Mouse (Mus musculus) lung, embryonic 14.5 days (tissue): ENCODE measurements around the gene Glycam1. TPM values are rescaled to one million over a fixed set of nuclear protein-coding genes. Genes with fewer than 3 reads are reported as not detected.

Source experiments
- ATAC-seq: fragments of 200-750 bp; cut with Nextera tagmentation; 2 replicates; pipeline ENCODE4 v1.8.0; 2017; ENCODE audit warnings: mild to moderate bottlenecking, moderate TSS enrichment, moderate library complexity; ENCODE audit not compliant: insufficient read depth
- DNase-seq: peaks from one replicate; pipeline ENCODE4 v3.0.0-alpha.2; 2015
- H3K27ac ChIP-seq: fragments of 300-500 bp; sonication (generic); 2 replicates; pipeline ENCODE4 v1.5.1; 2014; ENCODE audit warnings: low read depth, mild to moderate bottlenecking, moderate library complexity
- H3K27me3 ChIP-seq: fragments of 300-500 bp; sonication (generic); 2 replicates; pipeline ENCODE4 v1.6.1; 2014; ENCODE audit warnings: low read length, control low read depth; ENCODE audit not compliant: insufficient read depth
- H3K36me3 ChIP-seq: fragments of 300-500 bp; sonication (generic); 2 replicates; pipeline ENCODE4 v1.6.1; 2014; ENCODE audit warnings: control low read depth; ENCODE audit not compliant: insufficient read depth
- H3K4me1 ChIP-seq: fragments of 300-500 bp; sonication (generic); 2 replicates; pipeline ENCODE4 v1.6.1; 2014; ENCODE audit warnings: antibody characterized with exemption, control low read depth; ENCODE audit not compliant: insufficient read depth
- H3K4me2 ChIP-seq: fragments of 300-500 bp; sonication (generic); 2 replicates; pipeline ENCODE4 v1.6.1; 2014; ENCODE audit warnings: mild to moderate bottlenecking
- H3K4me3 ChIP-seq: fragments of 300-500 bp; sonication (generic); 2 replicates; pipeline ENCODE4 v1.5.1; 2014; ENCODE audit warnings: low read depth, low read length
- H3K9ac ChIP-seq: fragments of 300-500 bp; sonication (generic); 2 replicates; pipeline ENCODE4 v1.6.1; 2014
- H3K9me3 ChIP-seq: fragments of 300-500 bp; sonication (generic); 2 replicates; pipeline ENCODE4 v1.6.1; 2016; ENCODE audit warnings: low read depth, low read length, control low read depth
- CTCF ChIP-seq: IDR thresholded peaks from 2 replicates; pipeline ENCODE4 v1.5.1; 2016; ENCODE audit warnings: antibody characterized with exemption, low read depth
- WGBS: fragments of 180-500 bp; shearing (Covaris S2); extraction: QIAGEN DNeasy Blood & Tissue Kit; methylation state at CpG from one replicate; pipeline ENCODE4 v1.1.7; 2014; 5-methylcytosine and 5-hydroxymethylcytosine counted together
- polyA plus RNA-seq: library from polyadenylated mRNA; unstranded; fragments of >200 nt; fragmentation: Nextera tagmentation; extraction: Ambion mirVana; gene quantifications from 2 replicates; pipeline ENCODE4 v1.2.1, GENCODE M21; 2014

Gene Glycam1
- polyA plus RNA-seq, 1 experiment from 2014 or later = not detected

GRCm38 (mm10) chr15:103519386-103520378, 45.2 kb downstream of the Glycam1 start:
- H3K4me2 ChIP-seq = no peak overlapping the region
- no peak overlapping the region for H3K4me3 ChIP-seq
- no peak overlapping the region for H3K27ac ChIP-seq
- no peaks in the 10 kb centered on the region for H3K27me3 ChIP-seq
- 32% methylated on average over 4 of the region's 4 CpGs for WGBS
- H3K9me3 ChIP-seq = no peaks in the 10 kb centered on the region
- H3K4me1 ChIP-seq = no peaks in the 10 kb centered on the region
- ATAC-seq (no peak), DNase-seq (no peak)
- no peak for TF ChIP-seq CTCF
- no peaks in the 10 kb centered on the region for H3K36me3 ChIP-seq
- no peak overlapping the region for H3K9ac ChIP-seq

GRCm38 (mm10) chr15:103518600-103519385, 46.1 kb downstream of the Glycam1 start:
- H3K27me3 ChIP-seq = no peaks in the 10 kb centered on the region
- H3K4me3 ChIP-seq = no peak overlapping the region
- no peaks in the 10 kb centered on the region for H3K36me3 ChIP-seq
- WGBS = 19% methylated on average over 3 of the region's 5 CpGs
- TF ChIP-seq CTCF = no peak
- no peaks in the 10 kb centered on the region for H3K9me3 ChIP-seq
- H3K9ac ChIP-seq = no peak overlapping the region
- ATAC-seq (no peak), DNase-seq (no peak)
- no peak overlapping the region for H3K4me2 ChIP-seq
- H3K27ac ChIP-seq = no peak overlapping the region
- H3K4me1 ChIP-seq = no peaks in the 10 kb centered on the region

GRCm38 (mm10) chr15:103514914-103515313, 50.0 kb downstream of the Glycam1 start:
- Histone ChIP-seq H3K4me2 (peak overlapping the region; percentile 60; the same call in 1 of the 2 replicates), H3K4me3 (no peak overlapping the region), H3K27me3 (no peaks in the 10 kb centered on the region; the same call in 1 of the 2 replicates), H3K9ac (no peak overlapping the region), H3K9me3 (no peaks in the 10 kb centered on the region), H3K36me3 (no peaks in the 10 kb centered on the region), H3K27ac (no peak overlapping the region), H3K4me1 (peaks cover 5% of the 10 kb centered on the region; the same call in 1 of the 2 replicates)
- ATAC-seq (no peak), DNase-seq (no peak)
- TF ChIP-seq CTCF = no peak
- 44% methylated on average over 3 of the region's 3 CpGs for WGBS

GRCm38 (mm10) chr15:103514119-103514518, 50.8 kb downstream of the Glycam1 start:
- H3K27me3 ChIP-seq = no peaks in the 10 kb centered on the region; the same call in 1 of the 2 replicates
- no peaks in the 10 kb centered on the region for H3K9me3 ChIP-seq
- H3K27ac ChIP-seq = no peak overlapping the region
- peak overlapping the region; percentile 19 for H3K4me3 ChIP-seq
- peaks cover 5% of the 10 kb centered on the region; the same call in 1 of the 2 replicates for H3K4me1 ChIP-seq
- 3% methylated on average over 10 of the region's 10 CpGs for WGBS
- TF ChIP-seq CTCF = no peak
- no peak overlapping the region for H3K9ac ChIP-seq
- peak; percentile 99 for ATAC-seq
- H3K36me3 ChIP-seq = no peaks in the 10 kb centered on the region
- DNase-seq = peak; percentile 88
- H3K4me2 ChIP-seq = peak overlapping the region; percentile 60

GRCm38 (mm10) chr15:103513621-103514031, 51.3 kb downstream of the Glycam1 start:
- WGBS = 7% methylated on average over 7 of the region's 7 CpGs
- Histone ChIP-seq H3K9ac (no peak overlapping the region), H3K4me3 (no peak overlapping the region), H3K27ac (no peak overlapping the region), H3K4me1 (peaks cover 5% of the 10 kb centered on the region; the same call in 1 of the 2 replicates), H3K9me3 (no peaks in the 10 kb centered on the region), H3K27me3 (no peaks in the 10 kb centered on the region; the same call in 1 of the 2 replicates), H3K36me3 (no peaks in the 10 kb centered on the region), H3K4me2 (peak overlapping the region; percentile 60)
- peak; percentile 88 for ATAC-seq
- no peak for DNase-seq
- no peak for TF ChIP-seq CTCF

Other genes starting within 250 kb of the Glycam1 start
- gene Zfp385a, start 225.0 kb downstream of the Glycam1 start, polyA plus RNA-seq = 11.8 and 12.0 TPM in 2 replicates
- 46.7 and 47.7 TPM in 2 replicates for gene Itga5, start 198.3 kb downstream of the Glycam1 start, polyA plus RNA-seq
- gene Gtsf1, start 134.6 kb downstream of the Glycam1 start, polyA plus RNA-seq = not detected in 2 replicates
- gene Gtsf2, start 116.6 kb downstream of the Glycam1 start, polyA plus RNA-seq = not detected in 2 replicates
- 2.6 and 2.8 TPM in 2 replicates for gene Nckap1l, start 111.3 kb downstream of the Glycam1 start, polyA plus RNA-seq
- gene Pde1b, start 62.0 kb downstream of the Glycam1 start, polyA plus RNA-seq = 1.8 and 2.5 TPM in 2 replicates
- 6.3 and 6.9 TPM in 2 replicates for gene Ppp1r1a, start 27.1 kb downstream of the Glycam1 start, polyA plus RNA-seq
- not detected in 2 replicates for gene Mucl1, start 190.4 kb upstream of the Glycam1 start, polyA plus RNA-seq